In genomic region chr1:82554889-82555288, GRCm38 (mm10) we compare ENCODE assay signal across 14 mouse cellular contexts. TPM values are rescaled to one million over a fixed set of nuclear protein-coding genes. Genes with fewer than 3 reads are reported as not detected.
DNase-seq lines count a peak whose midpoint lies in the region; ATAC-seq lines count a peak whose summit lies in the region.
"Had no signal": no experiment of that assay in that cellular context is flagged by ENCODE, and none has a peak within 500 bp of the region (broad histone marks: within the 10 kb centered on the region; RNA-seq: fewer than 3 reads in every experiment).

No protein-coding gene starts in this region.

- H3K4me3 ChIP-seq in kidney, embryonic 15.5 days (replicated peaks) = no peak overlapping the region
- H3K4me3 ChIP-seq in neural tube, embryonic 12.5 days = no peak overlapping the region
- H3K4me3 ChIP-seq in stomach, embryonic 14.5 days (ENCODE audit: low read depth, low read length) = no peak overlapping the region
- H3K4me3 ChIP-seq: embryonic facial prominence, embryonic 15.5 days; gastrocnemius, adult 2 months; liver, embryonic 13.5 days had no signal

- peaks cover 5% of the 10 kb centered on the region for H3K4me1 ChIP-seq in kidney, embryonic 15.5 days
- no peaks in the 10 kb centered on the region for H3K4me1 ChIP-seq in neural tube, embryonic 12.5 days
- H3K4me1 ChIP-seq in stomach, embryonic 14.5 days (ENCODE audit: control insufficient read depth, insufficient read depth, low read length) = 0 out of 2 replicates have a peak, but pooled peaks cover 4% of the 10 kb centered on the region
- H3K4me1 ChIP-seq: embryonic facial prominence, embryonic 15.5 days; liver, embryonic 13.5 days had no signal

- H3K4me2 ChIP-seq in kidney, embryonic 15.5 days = peak overlapping the region; percentile 33
- H3K4me2 ChIP-seq in neural tube, embryonic 12.5 days (replicated peaks) = no peak overlapping the region
- no peak overlapping the region for H3K4me2 ChIP-seq in stomach, embryonic 14.5 days (replicated peaks; ENCODE audit: low read depth, low read length)
- H3K4me2 ChIP-seq: embryonic facial prominence, embryonic 15.5 days; liver, embryonic 13.5 days had no signal

- WGBS in kidney, embryonic 15.5 days = 57% methylated on average over 5 of the region's 5 CpGs
- WGBS in neural tube, embryonic 12.5 days = 78% methylated on average over 5 of the region's 5 CpGs
- WGBS in stomach, embryonic 14.5 days = 46% methylated on average over 5 of the region's 5 CpGs

- no peaks in the 10 kb centered on the region for H3K36me3 ChIP-seq in kidney, embryonic 15.5 days
- no peaks in the 10 kb centered on the region for H3K36me3 ChIP-seq in neural tube, embryonic 12.5 days
- no peaks in the 10 kb centered on the region for H3K36me3 ChIP-seq in stomach, embryonic 14.5 days (ENCODE audit: control insufficient read depth, insufficient read depth, low read length)
- H3K36me3 ChIP-seq: embryonic facial prominence, embryonic 15.5 days; liver, embryonic 13.5 days had no signal

- H3K27ac ChIP-seq in kidney, embryonic 15.5 days = peak overlapping the region; percentile 19
- H3K27ac ChIP-seq in neural tube, embryonic 12.5 days = no peak overlapping the region
- H3K27ac ChIP-seq in stomach, embryonic 14.5 days (ENCODE audit: low read length) = no peak overlapping the region
- H3K27ac ChIP-seq: embryonic facial prominence, embryonic 15.5 days; gastrocnemius, adult 2 months; liver, embryonic 13.5 days had no signal

- no peaks in the 10 kb centered on the region for H3K27me3 ChIP-seq in kidney, embryonic 15.5 days
- no peaks in the 10 kb centered on the region for H3K27me3 ChIP-seq in neural tube, embryonic 12.5 days (replicated peaks)
- no peaks in the 10 kb centered on the region for H3K27me3 ChIP-seq in stomach, embryonic 14.5 days (ENCODE audit: control insufficient read depth, insufficient read depth, low read length)
- H3K27me3 ChIP-seq: embryonic facial prominence, embryonic 15.5 days; liver, embryonic 13.5 days had no signal

- peak; percentile 90 for DNase-seq in heart, adult 11 months
- no peak for DNase-seq in heart, postnatal 4 days
- DNase-seq in kidney, adult 11 months = no peak
- DNase-seq in neural tube, embryonic 10.5 days (ENCODE audit: extremely low spot score, low spot score) = no peak
- DNase-seq in cerebellum, adult 8-10 months = no peak
- DNase-seq: gastrocnemius, adult 2 months; thymus, postnatal 36 days had no signal

- no peaks in the 10 kb centered on the region for H3K9me3 ChIP-seq in kidney, embryonic 15.5 days (replicated peaks)
- no peaks in the 10 kb centered on the region for H3K9me3 ChIP-seq in neural tube, embryonic 12.5 days
- no peaks in the 10 kb centered on the region for H3K9me3 ChIP-seq in stomach, embryonic 14.5 days (ENCODE audit: control insufficient read depth, low read depth, low read length)
- H3K9me3 ChIP-seq: embryonic facial prominence, embryonic 15.5 days; liver, embryonic 13.5 days had no signal

- peak; percentile 71 for ATAC-seq in kidney, embryonic 15.5 days (replicated peaks; ENCODE audit: low FRiP score)
- 0 out of 2 replicates have a peak, but pooled peaks have one; percentile 33 for ATAC-seq in neural tube, embryonic 12.5 days (ENCODE audit: low FRiP score, low read depth)
- peak; percentile 33; the same call in 1 of the 2 replicates for ATAC-seq in stomach, embryonic 14.5 days (ENCODE audit: insufficient number of reproducible peaks, insufficient read depth, low FRiP score, low read depth)

- H3K9ac ChIP-seq in kidney, embryonic 15.5 days = no peak overlapping the region
- H3K9ac ChIP-seq in neural tube, embryonic 12.5 days = no peak overlapping the region
- H3K9ac ChIP-seq in stomach, embryonic 14.5 days (replicated peaks; ENCODE audit: low read depth, low read length) = no peak overlapping the region
- H3K9ac ChIP-seq: embryonic facial prominence, embryonic 15.5 days; liver, embryonic 13.5 days had no signal

RNA-seq across cellular contexts. Expression of gene Col4a4, which starts 31.8 kb away (rescaled TPM):
- 1 to 10 TPM; 4.1 to 5.0 TPM for total RNA-seq in heart, postnatal 4 days (2021)
- 3.4 and 3.8 TPM in 2 replicates for polyA plus RNA-seq in kidney, embryonic 15.5 days (2015; fragmentation: Nextera tagmentation; extraction: Ambion mirVana)
- 0.10 and 0.14 TPM in 2 replicates for polyA plus RNA-seq in neural tube, embryonic 12.5 days (2016; fragmentation: Nextera tagmentation; extraction: Ambion mirVana)
- polyA plus RNA-seq in stomach, embryonic 14.5 days (2014; fragmentation: Nextera tagmentation; extraction: Ambion mirVana) = 0.76 and 0.90 TPM in 2 replicates
- total RNA-seq: megakaryocyte-erythroid progenitor cell, adult 5-6 weeks; MEL had no signal

RNA-seq across cellular contexts. Expression of gene Col4a3, which starts 31.8 kb away (rescaled TPM):
- total RNA-seq in heart, postnatal 4 days (2021) = 1 to 10 TPM; 1.6 to 2.6 TPM
- polyA plus RNA-seq in kidney, embryonic 15.5 days (2015; fragmentation: Nextera tagmentation; extraction: Ambion mirVana) = 2.6 and 2.8 TPM in 2 replicates
- 0.23 and 0.24 TPM in 2 replicates for polyA plus RNA-seq in neural tube, embryonic 12.5 days (2016; fragmentation: Nextera tagmentation; extraction: Ambion mirVana)
- 0.71 TPM in 2 replicates for polyA plus RNA-seq in stomach, embryonic 14.5 days (2014; fragmentation: Nextera tagmentation; extraction: Ambion mirVana)
- total RNA-seq: megakaryocyte-erythroid progenitor cell, adult 5-6 weeks had no signal
